Mouse (Mus musculus) gastrocnemius, postnatal 14 days (tissue): Measurements from ENCODE around the gene Gls2. TPM values are rescaled to one million over a fixed set of nuclear protein-coding genes. Genes with fewer than 3 reads are reported as not detected.
"Not testable (repeated sequence)": the region's sequence is repeated elsewhere in the genome, so short reads cannot be mapped to it uniquely, and the experiment has no call there.

Experiments used
- DNase-seq: peaks from one replicate; pipeline ENCODE4 v3.0.0; 2021; ENCODE audit warnings: mixed read lengths
- intact Hi-C: fragments of 180-260 bp; cut with DNase I; formaldehyde crosslinking; loops from one replicate; pipeline ENCODE4 v1.15.1; 2025; ENCODE audit warnings: low total_unique reads
- total RNA-seq, 2 experiments: library from RNA; stranded (reverse); gene quantifications; 2 replicates each; pipeline ENCODE4 v1.2.3; 2021

Gls2 gene
- total RNA-seq, 2 experiments from 2014 or later: 0.88 to 1.1 TPM

DNA sequence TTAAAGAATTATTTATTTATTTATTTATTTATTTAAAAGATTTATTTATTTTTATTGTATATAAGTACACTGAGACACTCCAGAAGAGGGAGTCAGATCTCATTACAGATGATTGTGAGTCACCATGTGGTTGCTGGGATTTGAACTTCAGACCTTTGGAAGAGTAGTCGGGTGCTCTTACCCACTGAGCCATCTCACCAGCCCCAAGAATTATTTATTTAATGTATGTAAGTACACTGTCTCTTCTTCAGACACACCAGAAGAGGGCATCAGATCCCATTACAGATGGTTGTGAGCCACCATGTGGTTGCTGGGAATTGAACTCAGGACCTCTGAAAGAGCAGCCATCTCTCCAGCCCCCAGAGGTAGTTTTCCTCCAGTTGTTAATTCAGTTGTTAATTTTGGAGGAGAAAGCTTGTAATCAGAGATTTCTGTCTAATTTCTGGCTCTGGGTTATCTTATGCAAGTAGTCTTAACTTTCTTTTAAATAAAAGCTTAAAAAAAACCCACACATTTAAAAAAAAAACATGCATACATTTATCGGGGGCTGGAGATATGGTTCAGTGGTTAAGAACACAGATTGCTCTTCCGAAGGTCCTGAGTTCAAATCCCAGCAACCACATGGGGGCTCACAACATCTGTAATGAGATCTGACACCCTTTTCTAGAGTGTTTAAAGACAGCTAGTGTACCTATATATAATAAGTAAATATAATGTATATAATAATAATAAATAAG, 2.1 kb upstream of the Gls2 start:
- DNase-seq, intact Hi-C loops: not testable (repeated sequence)

DNA sequence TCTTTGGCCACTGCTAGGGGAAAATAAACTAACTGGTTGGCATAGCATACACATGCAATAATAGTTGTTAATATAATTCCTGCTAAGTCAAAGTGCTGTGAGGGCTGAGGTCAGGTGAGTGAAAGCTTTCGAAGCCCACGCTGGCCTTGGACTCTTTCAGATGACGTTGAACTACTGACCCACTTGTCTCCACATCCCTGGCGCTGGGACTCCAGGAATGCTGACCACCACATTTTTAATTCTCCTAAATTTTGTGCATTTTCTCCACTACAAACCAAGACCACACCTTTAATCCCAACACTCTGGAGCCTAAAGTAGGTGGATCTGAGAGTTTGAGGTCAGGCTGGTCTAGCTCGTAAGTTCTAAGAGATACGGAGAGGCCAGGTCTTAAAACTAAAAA, 1.1 kb upstream of the Gls2 start:
- intact Hi-C loops: no loop called here
- DNase-seq: no peak

DNA sequence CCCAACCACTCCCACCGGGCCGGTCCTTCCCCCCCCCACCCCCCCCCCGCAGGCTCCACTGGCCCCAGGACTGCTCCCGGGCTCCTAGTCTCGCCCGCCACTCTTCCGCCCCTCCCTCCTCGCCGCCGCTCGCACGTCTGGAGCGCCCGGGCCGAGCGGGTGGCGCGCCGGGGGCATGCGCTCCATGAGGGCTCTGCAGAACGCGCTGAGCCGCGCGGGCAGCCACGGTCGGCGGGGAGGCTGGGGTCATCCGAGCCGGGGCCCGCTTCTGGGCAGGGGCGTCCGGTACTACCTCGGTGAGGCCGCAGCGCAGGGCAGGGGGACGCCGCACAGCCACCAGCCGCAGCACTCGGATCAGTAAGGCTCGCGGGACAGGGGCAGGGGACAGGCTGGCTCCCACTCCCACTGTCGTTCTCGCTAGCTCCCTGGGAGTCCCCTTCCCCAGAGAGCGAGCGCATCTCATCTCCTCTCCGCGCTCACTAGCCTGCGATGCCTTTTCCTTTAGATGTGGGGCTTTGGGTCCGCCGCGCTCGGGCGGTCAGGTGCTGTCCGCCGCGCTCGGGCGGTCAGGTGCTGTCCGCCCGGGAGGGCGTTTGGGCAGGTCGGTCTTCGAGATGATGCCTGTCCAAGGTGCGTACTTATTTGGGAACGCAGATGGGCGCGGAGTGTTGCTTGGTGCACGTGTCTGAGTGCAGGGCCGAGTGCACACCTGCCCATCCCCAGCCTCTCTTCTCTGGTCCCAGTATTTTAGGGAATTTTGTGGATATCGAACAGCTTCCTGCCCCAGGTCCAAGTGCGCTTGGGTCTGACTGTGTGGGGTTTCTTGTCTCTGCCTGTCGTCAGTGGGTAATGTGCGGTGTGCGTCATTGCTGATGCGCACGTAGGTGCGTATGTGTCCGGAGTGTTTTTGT, 549 bp downstream of the Gls2 start:
- intact Hi-C loops: no loop called here
- no peak for DNase-seq

DNA sequence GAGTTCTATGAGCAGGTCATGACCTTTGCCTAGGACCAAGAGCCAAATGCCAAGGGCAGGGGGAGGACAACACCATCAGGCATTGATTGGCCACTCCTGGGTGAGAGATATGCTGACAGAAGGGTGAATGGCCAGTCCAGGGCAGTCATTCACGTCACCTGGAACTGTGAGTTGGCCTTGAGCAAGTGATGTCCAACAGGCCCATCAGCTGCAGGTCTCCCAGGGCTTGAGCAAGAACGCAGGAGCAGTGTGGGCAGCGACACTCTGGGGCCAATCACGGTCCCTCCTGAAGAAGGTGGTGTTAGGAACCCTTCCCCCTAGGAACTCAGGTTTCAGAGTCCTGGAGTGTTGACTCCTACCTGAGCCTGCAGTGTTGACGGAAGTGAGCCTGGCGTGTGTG, 7.6 kb downstream of the Gls2 start:
- intact Hi-C loops: no loop called here
- no peak for DNase-seq

DNA sequence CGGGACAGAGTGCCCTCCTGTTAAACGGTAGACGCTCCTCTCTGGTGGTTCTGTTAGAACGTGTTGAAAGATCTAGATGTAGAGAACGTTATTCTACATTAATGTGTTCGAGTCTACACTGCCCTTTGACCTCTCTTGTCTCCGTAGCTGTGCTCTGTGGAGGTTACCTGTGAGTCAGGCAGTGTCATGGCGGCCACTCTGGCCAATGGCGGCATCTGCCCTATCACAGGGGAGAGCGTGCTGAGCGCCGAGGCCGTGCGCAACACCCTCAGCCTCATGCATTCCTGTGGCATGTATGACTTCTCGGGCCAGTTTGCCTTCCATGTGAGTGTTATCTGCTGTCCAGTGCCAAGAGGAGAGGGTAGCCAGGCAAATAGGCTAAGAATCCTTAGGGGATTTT, 10.7 kb downstream of the Gls2 start:
- intact Hi-C loops: no loop called here
- DNase-seq: no peak

DNA sequence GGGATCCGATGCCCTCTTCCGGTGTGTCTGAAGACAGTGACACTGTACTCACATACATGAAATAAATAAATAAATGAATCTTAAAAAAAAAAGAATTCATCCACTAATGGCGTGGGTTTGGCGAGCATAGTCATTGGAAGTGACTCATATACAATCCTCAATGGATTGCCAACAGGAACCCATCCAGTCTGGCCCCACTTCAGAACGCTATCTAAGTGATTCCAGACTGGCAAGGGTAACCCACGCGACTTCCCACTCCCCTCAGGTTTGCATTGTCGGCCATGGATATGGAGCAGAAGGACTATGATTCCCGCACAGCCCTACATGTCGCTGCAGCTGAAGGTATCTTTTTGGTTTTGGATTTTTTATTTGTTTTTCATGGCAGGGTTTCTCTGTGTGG, 14.1 kb downstream of the Gls2 start:
- intact Hi-C loops: no loop called here
- no peak for DNase-seq

DNA sequence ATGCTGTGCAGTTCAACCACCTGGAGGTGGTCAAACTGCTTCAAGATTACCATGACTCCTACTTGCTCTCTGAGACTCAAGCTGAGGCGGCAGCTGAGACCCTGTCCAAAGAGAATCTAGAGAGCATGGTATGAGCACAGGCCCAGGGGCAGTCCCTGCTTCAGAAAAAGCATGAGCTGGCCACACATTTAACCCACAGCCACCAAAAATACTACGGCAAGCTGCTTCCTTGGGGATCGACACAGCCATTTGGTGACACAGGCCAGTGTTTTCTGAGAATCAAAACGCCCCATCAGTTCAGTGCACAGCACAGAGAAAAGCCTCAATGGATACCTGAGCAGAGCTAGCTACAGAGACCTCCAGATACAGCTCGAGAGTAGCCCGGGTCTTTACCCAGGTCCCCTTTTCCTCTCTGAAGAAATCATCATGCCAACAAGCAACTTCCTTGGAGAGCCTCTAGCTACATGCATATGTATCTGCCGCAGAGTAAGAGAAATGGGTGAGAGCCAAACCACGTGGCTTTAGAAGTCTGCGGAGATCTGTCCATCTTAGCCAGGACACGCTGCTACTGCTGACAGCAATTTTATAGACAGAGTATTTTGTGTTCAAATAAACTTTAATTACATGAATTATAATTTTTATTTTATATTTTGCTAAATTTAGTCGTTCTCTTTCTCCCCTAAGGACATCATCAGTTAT, 15.2 kb downstream of the Gls2 start:
- no peak for DNase-seq
- intact Hi-C loops: loop anchor here (5.0 kb wide), 1 partner anchor 73 kb away; no protein-coding TSS in a partner anchor

DNA sequence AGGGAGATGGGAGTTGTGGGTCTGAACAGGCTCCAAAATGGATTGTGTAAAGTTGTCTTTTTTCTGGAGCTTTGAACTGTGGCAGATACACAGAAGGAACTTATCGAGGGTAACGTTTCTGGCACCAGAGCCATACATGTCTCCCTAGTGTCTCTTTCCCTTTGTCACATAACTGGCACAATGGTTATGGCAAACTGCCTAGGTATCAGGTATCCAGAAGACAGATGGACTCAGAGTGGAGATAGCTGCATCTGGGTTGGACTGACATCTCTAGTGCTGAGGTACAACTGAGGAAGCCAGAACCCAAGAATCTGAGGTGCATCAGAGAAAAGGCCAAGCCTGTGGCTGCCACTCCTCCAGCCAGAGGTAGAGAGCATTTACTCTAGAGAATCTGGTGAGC, 15.9 kb downstream of the Gls2 start:
- intact Hi-C loops: loop anchor here (5.0 kb wide), 1 partner anchor 72 kb away; no protein-coding TSS in a partner anchor
- DNase-seq: no peak

DNA sequence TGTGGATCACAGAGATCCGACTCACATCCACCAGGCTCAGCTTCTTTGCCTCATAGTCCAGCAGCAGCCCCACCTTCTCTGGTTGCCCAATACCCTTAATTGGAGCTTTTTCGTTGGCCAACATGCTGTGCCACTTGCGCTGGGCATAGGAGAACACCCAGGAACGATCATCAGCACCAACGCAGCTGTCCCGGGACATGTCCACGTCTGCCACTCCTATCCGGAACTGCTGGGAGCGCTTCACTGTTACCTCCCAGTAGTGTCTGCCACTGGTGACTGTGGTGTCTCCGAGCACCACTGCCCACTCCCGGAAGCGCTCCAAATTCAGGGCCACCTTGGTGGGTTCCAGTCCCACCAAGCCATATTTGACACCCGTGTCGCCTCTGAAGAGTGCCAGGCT, 16.7 kb downstream of the Gls2 start:
- DNase-seq: no peak
- intact Hi-C loops: loop anchor here (5.0 kb wide), 1 partner anchor 71 kb away; no protein-coding TSS in a partner anchor

DNA sequence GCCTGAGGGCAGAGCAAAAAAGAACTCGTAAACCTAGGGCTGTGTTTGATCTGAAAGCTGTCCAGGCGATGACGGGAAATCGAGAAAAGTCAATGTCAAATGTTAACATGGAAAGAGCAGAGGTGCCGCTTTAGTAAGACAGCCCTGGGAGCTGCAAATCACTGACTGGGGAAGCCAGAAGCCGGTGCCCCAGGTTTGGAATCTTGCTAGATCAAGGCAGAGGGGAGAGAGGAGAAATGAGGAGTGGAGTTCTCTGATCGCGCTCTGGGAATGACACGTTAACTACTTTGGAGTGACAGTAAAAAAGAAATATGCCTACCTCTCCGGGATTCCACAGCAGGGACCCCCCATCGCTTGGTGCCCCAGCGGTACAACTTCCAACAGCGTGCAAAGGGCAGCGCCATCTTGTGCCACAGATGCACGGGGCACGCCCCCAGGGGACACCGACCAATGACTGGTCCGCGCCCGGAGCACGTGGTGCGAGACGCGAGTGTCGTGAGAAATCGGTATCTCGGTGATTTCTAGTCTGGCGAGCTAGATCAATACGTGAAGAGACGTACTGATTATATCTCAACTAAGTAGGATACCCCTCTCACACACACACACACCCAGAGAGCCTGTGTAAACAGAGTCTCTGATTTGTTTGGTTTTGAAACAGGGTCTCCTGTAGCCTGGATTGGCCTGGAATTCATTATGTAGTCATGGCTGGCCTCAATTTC, 17.3 kb downstream of the Gls2 start, which contains the start of gene Spryd4:
Gene Spryd4 (minus strand): TSS at position 418 of the 719 bp plus-strand sequence.
- peak; percentile 94 for DNase-seq

DNA sequence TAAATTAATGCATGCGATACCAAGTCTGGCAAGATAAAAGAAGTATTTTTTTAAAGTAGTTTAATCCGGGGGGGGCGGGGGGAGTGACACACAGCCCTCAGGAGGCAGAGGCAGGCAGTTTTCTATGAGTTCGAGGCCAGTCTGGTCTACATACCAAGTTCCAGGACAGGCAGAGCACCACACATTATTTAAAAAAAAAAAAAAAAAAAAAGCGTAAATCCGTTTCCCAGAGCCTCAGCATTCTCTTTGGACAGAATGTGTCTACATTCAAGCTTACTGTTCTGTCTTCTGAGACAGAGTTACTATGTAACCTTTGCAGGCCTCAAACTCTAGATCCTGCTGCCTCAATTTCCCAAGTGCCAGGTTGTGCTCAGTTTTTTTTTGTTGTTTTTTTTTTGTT, 17.9 kb downstream of the Gls2 start:
- intact Hi-C loops: loop anchor here (5.0 kb wide), 1 partner anchor 70 kb away; no protein-coding TSS in a partner anchor
- no peak for DNase-seq

More for the DNA sequence above, 17.3 kb downstream of the Gls2 start, which contains the start of gene Spryd4:
- intact Hi-C loops: loop anchor here (5.0 kb wide), 1 partner anchor 71 kb away; no protein-coding TSS in a partner anchor

DNA sequence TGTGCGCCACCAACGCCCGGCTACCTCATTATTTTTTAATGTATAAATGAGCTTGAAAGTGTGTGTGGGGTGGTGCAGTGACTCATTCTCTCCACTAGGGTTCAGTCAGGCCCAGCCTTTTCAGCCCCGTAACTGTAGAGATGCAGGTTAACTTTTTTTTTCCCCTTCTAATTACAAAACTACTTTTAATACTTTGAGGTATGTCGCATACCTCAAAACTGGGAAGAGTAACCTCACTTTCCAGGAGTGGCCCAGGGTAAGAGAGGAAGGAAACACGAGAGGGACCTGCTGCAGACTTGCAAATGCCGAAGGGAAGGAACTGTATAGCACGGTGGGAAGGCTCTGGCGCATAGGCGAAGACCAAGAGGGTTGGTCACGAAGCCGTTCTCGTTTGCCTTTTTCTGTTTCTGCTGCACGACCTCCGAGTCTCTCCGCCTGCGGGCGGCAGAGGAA, 18.6 kb downstream of the Gls2 start:
- DNase-seq: peak; percentile 41

DNA sequence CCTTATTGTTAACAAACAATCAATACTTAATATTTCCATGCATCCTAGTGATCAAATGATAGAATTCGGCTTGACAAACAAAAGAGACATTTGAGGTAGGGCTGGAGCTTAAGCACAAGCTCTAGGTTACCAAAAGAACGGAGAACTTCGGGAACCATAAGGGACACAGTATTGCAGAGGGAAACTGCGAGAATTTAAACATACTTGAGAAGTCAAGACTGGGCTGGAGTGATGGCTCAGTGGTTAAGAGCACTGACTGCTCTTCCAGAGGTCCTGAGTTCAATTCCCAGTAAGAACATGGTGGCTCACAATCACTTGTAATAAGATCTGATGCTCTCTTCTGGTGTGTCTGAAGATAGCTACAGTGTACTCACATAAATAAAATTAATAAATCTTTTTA, 19.9 kb downstream of the Gls2 start:
- DNase-seq: not testable (repeated sequence)
- intact Hi-C loops: loop anchor here (5.0 kb wide), 1 partner anchor 68 kb away; no protein-coding TSS in a partner anchor

More for the DNA sequence above, 18.6 kb downstream of the Gls2 start:
- intact Hi-C loops: loop anchor here (5.0 kb wide), 1 partner anchor 69 kb away; no protein-coding TSS in a partner anchor

DNA sequence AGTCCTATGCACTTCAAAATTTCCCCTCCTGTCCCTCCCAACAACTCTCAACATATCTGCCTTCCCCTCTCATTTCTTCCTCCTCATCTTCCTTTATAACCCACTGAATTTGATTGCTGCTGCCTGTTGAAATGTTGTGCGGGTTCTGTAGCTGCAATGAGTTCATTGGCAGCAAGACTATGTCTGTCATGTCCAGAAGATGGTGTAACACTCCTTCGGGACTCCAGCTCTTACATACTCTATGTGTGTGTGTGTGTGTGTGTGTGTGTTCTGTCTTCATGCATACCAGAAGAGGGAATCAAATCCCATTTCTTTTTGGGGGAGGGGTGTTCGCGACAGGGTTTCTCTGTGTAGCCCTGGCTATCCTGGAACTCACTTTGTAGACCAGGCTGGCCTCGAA, 20.7 kb downstream of the Gls2 start:
- no peak for DNase-seq
- intact Hi-C loops: loop anchor here (5.0 kb wide), 1 partner anchor 67 kb away; no protein-coding TSS in a partner anchor

DNA sequence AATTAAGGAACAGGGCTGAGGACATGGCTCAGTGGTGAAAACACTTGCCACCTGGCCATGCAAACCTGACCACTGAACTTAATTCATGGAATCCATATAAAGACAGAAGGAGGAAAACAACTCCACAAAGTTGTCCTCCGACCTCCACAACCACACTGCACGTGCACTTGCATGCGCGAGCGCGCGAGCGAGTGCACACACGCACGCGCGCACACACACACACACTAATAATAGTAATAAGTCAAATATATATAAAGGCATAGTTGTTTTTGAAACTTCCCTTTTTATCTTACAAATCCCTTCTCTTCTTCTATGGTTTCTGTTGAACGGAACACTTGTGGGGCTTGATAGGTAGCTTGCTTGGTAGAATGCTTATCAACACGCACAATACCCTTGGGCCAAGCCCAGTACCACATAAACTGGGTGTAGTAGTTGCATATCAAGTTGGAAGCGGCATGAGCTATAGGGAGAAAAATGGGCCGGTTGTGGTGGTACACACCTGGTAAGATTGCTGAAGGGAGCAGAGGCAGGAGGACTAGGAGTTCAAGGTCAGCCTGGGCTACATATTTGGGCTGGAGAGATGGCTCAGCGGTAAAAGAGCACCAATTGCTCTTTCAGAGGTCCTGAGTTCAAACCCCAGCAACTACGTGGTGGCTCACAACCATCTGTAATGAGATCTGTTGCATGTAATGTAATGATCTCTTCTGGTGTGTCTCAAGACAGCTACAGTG, 24.3 kb downstream of the Gls2 start:
- intact Hi-C loops: no loop called here

DNA sequence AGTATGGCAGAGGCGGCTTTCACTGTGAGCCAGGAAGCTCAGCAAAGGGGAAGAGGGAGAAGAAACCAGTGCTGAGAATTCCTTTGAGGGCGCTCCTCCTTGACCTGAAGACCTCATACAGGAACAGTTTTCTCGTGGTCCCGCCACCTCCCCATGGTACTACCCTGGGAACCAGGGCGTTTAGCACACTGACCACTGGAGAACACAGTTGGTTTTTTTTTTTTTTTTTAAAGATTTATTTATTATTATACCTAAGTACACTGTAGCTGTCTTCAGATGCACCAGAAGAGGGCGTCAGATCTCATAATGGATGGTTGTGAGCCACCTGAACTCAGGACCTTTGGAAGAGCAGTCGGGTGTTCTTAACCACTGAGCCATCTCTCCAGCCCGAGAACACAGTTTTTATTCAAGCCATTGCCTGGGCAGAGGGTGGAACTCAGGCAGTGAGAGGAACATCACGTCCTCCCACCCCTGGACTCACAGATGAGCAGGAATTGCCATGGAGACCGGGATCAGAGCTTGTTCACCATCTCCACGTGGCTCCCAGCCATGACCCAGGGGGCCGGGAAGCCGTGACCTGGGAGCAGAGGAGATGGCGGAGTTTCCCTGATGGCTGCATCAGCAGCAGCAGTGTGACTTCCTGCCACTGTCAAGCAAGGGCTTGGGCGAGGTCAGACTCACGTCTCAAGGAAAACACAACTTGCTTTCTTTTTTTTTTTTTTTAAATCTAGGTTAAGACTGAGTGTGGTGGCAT, 27.5 kb downstream of the Gls2 start:
- intact Hi-C loops: no loop called here
- no peak for DNase-seq

More for the DNA sequence above, 24.3 kb downstream of the Gls2 start:
- DNase-seq: no peak

DNA sequence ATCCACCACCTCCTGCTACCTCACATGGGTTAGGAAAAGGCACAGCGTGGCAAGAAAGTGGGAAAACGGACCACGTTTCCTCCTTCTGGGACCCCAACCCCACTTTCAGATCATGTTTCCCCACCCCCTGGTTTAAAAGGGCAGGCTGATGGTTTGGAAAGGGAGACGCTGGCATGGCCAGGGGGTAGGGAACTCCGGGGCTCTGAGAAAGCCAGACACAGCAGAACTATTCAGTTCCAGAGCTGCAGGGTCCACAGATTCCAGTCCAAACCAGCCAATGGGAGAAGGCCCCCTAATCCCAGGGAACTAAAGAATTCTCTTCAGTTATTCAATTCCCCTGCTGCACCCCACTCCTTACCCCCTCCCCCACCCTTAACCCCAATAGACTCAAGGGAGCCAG, 30.8 kb downstream of the Gls2 start:
- no peak for DNase-seq
- intact Hi-C loops: no loop called here
